32 mouse cellular contexts compared by ENCODE assay signal in the genomic region with DNA sequence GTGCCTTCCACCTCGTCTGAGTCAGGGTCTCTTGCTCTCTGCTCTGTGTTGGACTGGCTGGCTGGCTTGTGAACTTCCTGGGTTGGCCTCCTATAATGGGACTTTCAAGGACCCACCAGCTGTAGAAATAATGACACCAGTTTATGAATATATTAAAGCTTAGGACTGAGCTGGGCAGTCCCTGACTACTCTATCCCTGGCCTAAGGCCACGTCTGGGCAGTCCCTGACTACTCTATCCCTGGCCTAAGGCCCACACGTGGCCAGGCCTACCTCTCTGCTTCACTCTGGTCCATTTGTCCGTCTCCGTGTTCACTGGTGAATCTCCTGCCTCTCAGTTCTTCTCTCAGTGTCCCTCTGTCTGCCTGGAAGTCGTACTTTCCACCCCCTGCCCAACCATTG. TPM values are rescaled to one million over a fixed set of nuclear protein-coding genes. Genes with fewer than 3 reads are reported as not detected.
"Had no signal": no experiment of that assay in that cellular context is flagged by ENCODE, and none has a peak within 500 bp of the region (broad histone marks: within the 10 kb centered on the region; RNA-seq: fewer than 3 reads in every experiment).

No protein-coding gene starts in this region.

- H3K9ac ChIP-seq: limb, embryonic 12.5 days; limb, embryonic 13.5 days; limb, embryonic 15.5 days; liver, embryonic 12.5 days; liver, embryonic 13.5 days; liver, embryonic 14.5 days; liver, embryonic 15.5 days; liver, postnatal 0 days; lung, embryonic 14.5 days; lung, embryonic 15.5 days; midbrain, embryonic 12.5 days; midbrain, embryonic 13.5 days; midbrain, embryonic 15.5 days; neural tube, embryonic 12.5 days had no signal

- H3K4me2 ChIP-seq: limb, embryonic 12.5 days; limb, embryonic 13.5 days; limb, embryonic 15.5 days; liver, embryonic 11.5 days; liver, embryonic 12.5 days; liver, embryonic 13.5 days; liver, embryonic 15.5 days; lung, embryonic 14.5 days; lung, embryonic 15.5 days; midbrain, embryonic 11.5 days; midbrain, embryonic 12.5 days; midbrain, embryonic 13.5 days; midbrain, embryonic 15.5 days; neural tube, embryonic 12.5 days had no signal

- H3K36me3 ChIP-seq: limb, embryonic 10.5 days; limb, embryonic 12.5 days; limb, embryonic 13.5 days; limb, embryonic 15.5 days; liver, embryonic 12.5 days; liver, embryonic 13.5 days; liver, embryonic 15.5 days; lung, embryonic 15.5 days; midbrain, embryonic 10.5 days; midbrain, embryonic 12.5 days; midbrain, embryonic 13.5 days; midbrain, embryonic 15.5 days; neural tube, embryonic 12.5 days had no signal

- H3K9me3 ChIP-seq: limb, embryonic 10.5 days; limb, embryonic 12.5 days; limb, embryonic 13.5 days; limb, embryonic 15.5 days; liver, embryonic 12.5 days; liver, embryonic 13.5 days; liver, embryonic 15.5 days; lung, embryonic 15.5 days; midbrain, embryonic 12.5 days; midbrain, embryonic 15.5 days; neural tube, embryonic 12.5 days had no signal

- H3K4me3 ChIP-seq: limb, embryonic 10.5 days; limb, embryonic 12.5 days; limb, embryonic 13.5 days; limb, embryonic 15.5 days; liver, embryonic 12.5 days; liver, embryonic 13.5 days; liver, embryonic 15.5 days; lung, embryonic 15.5 days; midbrain, embryonic 10.5 days; midbrain, embryonic 12.5 days; midbrain, embryonic 13.5 days; midbrain, embryonic 15.5 days; myocyte; neural tube, embryonic 12.5 days had no signal

- DNase-seq: left cerebral cortex, postnatal 4 days; liver; liver, embryonic 13.5 days; liver, postnatal 0 days; lung, adult 18-20 months; lung, adult 2 months; lung, embryonic 14.5 days; lung, postnatal 10 days; lung, postnatal 14 days; lung, postnatal 36 days; lung, postnatal 4 days; midbrain, embryonic 14.5 days had no signal

- H3K27me3 ChIP-seq: limb, embryonic 12.5 days; limb, embryonic 15.5 days; lung, embryonic 15.5 days; midbrain, embryonic 12.5 days; midbrain, embryonic 13.5 days; midbrain, embryonic 15.5 days; neural tube, embryonic 12.5 days had no signal

- H3K27ac ChIP-seq: limb, embryonic 10.5 days; limb, embryonic 12.5 days; limb, embryonic 13.5 days; limb, embryonic 15.5 days; liver, embryonic 12.5 days; liver, embryonic 13.5 days; liver, embryonic 14.5 days; liver, embryonic 15.5 days; lung, embryonic 15.5 days; macrophage; midbrain, embryonic 10.5 days; midbrain, embryonic 12.5 days; midbrain, embryonic 13.5 days; midbrain, embryonic 15.5 days; neural tube, embryonic 12.5 days had no signal

RNA-seq across cellular contexts. Expression of gene Mgst2, which starts 14.7 kb away (rescaled TPM):
- total RNA-seq: left cerebral cortex, postnatal 25 days; left cerebral cortex, postnatal 36 days; liver, adult 2 months had no signal
- polyA plus RNA-seq: midbrain, embryonic 11.5 days had no signal
